Mouse (Mus musculus) thymus, adult 2 months (tissue): ENCODE data around the gene Rmi2. TPM values are rescaled to one million over a fixed set of nuclear protein-coding genes. Genes with fewer than 3 reads are reported as not detected.

Source experiments
- DNase-seq: peaks from one replicate; pipeline ENCODE4 v3.0.0; 2021
- H3K27ac ChIP-seq: fragments of 200-500 bp; 2 replicates; pipeline ENCODE4 v1.5.1; 2012; ENCODE audit warnings: low read length, control low read depth; ENCODE audit not compliant: control insufficient read depth, insufficient read depth
- H3K27me3 ChIP-seq: fragments of 200-500 bp; 2 replicates; pipeline ENCODE4 v1.6.1; 2012; ENCODE audit warnings: mild to moderate bottlenecking, low read length, moderate library complexity, mixed read lengths; ENCODE audit not compliant: control insufficient read depth, insufficient read depth
- H3K36me3 ChIP-seq: fragments of 200-500 bp; 2 replicates; pipeline ENCODE4 v1.6.1; 2012; ENCODE audit warnings: mild to moderate bottlenecking, low read length, moderate library complexity; ENCODE audit not compliant: control insufficient read depth, insufficient read depth
- H3K4me1 ChIP-seq: fragments of 200-500 bp; replicated peaks from 2 replicates; pipeline ENCODE4 v1.6.1; 2012; ENCODE audit warnings: low read length; ENCODE audit not compliant: control insufficient read depth, insufficient read depth
- H3K4me3 ChIP-seq: fragments of 200-500 bp; 2 replicates; pipeline ENCODE4 v1.5.1; 2012; ENCODE audit warnings: mild to moderate bottlenecking, low read length, control low read depth, moderate library complexity; ENCODE audit not compliant: control insufficient read depth, insufficient read depth
- CTCF ChIP-seq: fragments of 200-500 bp; IDR thresholded peaks from 2 replicates; pipeline ENCODE4 v1.5.1; 2012; ENCODE audit warnings: mild to moderate bottlenecking, control low read depth, low read length, moderate library complexity, borderline replicate concordance; ENCODE audit not compliant: control insufficient read depth, poor library complexity, insufficient read depth; ENCODE audit errors: extremely low read depth
- POLR2A ChIP-seq: fragments of 200-500 bp; IDR thresholded peaks from 2 replicates; pipeline ENCODE4 v1.6.1; 2012; ENCODE audit warnings: mild to moderate bottlenecking, low read length, control low read depth, moderate library complexity; ENCODE audit not compliant: control insufficient read depth, poor library complexity, insufficient read depth; ENCODE audit errors: extremely low read depth
- WGBS: fragments of 180-500 bp; shearing (Covaris S2); methylation state at CpG from one replicate; pipeline ENCODE4 v1.1.7; 2018; 5-methylcytosine and 5-hydroxymethylcytosine counted together
- polyA plus RNA-seq: library from polyadenylated mRNA; depleted of rRNA; stranded (reverse); fragments of >200 nt; gene quantifications from 2 replicates; pipeline ENCODE4 v1.2.3, GENCODE M21; 2012

The Rmi2 gene
- polyA plus RNA-seq, 1 experiment, result 23.0 TPM

GRCm38 (mm10) chr16:10923561-10923960 is 88.7 kb downstream of the Rmi2 start:
- H3K27ac ChIP-seq, result no peak overlapping the region
- H3K4me1 ChIP-seq, result no peaks in the 10 kb centered on the region
- no peaks in the 10 kb centered on the region for H3K27me3 ChIP-seq
- H3K36me3 ChIP-seq, result no peaks in the 10 kb centered on the region
- TF ChIP-seq POLR2A, result no peak
- TF ChIP-seq CTCF, result no peak
- WGBS, result 86% methylated on average over 5 of the region's 5 CpGs
- no peak for DNase-seq
- no peak overlapping the region for H3K4me3 ChIP-seq

- Histone ChIP-seq H3K27me3 (no peaks in the 10 kb centered on the region), H3K27ac (no peak overlapping the region), H3K4me3 (no peak overlapping the region), H3K36me3 (no peaks in the 10 kb centered on the region), H3K4me1 (no peaks in the 10 kb centered on the region)
- 89% methylated on average over 7 of the region's 7 CpGs for WGBS
- no peak for DNase-seq
- TF ChIP-seq POLR2A (no peak), CTCF (no peak)
Measured at GRCm38 (mm10) chr16:10925591-10926180, 90.8 kb downstream of the Rmi2 start.

- 83% methylated on average over 1 of the region's 1 CpGs for WGBS
- TF ChIP-seq POLR2A (no peak), CTCF (no peak)
- no peak for DNase-seq
- H3K4me3 ChIP-seq, result no peak overlapping the region
- H3K36me3 ChIP-seq, result no peaks in the 10 kb centered on the region
- no peak overlapping the region for H3K27ac ChIP-seq
- H3K4me1 ChIP-seq, result no peaks in the 10 kb centered on the region
- no peaks in the 10 kb centered on the region for H3K27me3 ChIP-seq
Measured at GRCm38 (mm10) chr16:10927026-10927425, 92.2 kb downstream of the Rmi2 start.

- H3K4me3 ChIP-seq, result no peak overlapping the region
- no peak for DNase-seq
- WGBS, result 94% methylated on average over 3 of the region's 3 CpGs
Measured at GRCm38 (mm10) chr16:10933372-10933771, 98.5 kb downstream of the Rmi2 start.

GRCm38 (mm10) chr16:10934047-10934446 is 99.2 kb downstream of the Rmi2 start:
- H3K4me3 ChIP-seq, result no peak overlapping the region
- H3K27me3 ChIP-seq, result no peaks in the 10 kb centered on the region
- no peak overlapping the region for H3K27ac ChIP-seq
- no peak for DNase-seq
- TF ChIP-seq CTCF, result no peak
- no peak for TF ChIP-seq POLR2A
- WGBS, result 100% methylated on average over 1 of the region's 1 CpGs
- H3K4me1 ChIP-seq, result no peaks in the 10 kb centered on the region
- H3K36me3 ChIP-seq, result no peaks in the 10 kb centered on the region

More at GRCm38 (mm10) chr16:10933372-10933771, 98.5 kb downstream of the Rmi2 start:
- Histone ChIP-seq H3K27ac (no peak overlapping the region), H3K36me3 (no peaks in the 10 kb centered on the region), H3K4me1 (no peaks in the 10 kb centered on the region), H3K27me3 (no peaks in the 10 kb centered on the region)
- TF ChIP-seq CTCF (no peak), POLR2A (no peak)

GRCm38 (mm10) chr16:10936700-10937319 is 102.0 kb downstream of the Rmi2 start:
- H3K4me1 ChIP-seq, result no peaks in the 10 kb centered on the region
- 83% methylated on average over 5 of the region's 5 CpGs for WGBS
- H3K36me3 ChIP-seq, result no peaks in the 10 kb centered on the region
- TF ChIP-seq CTCF (no peak), POLR2A (no peak)
- no peak overlapping the region for H3K4me3 ChIP-seq
- H3K27ac ChIP-seq, result no peak overlapping the region
- H3K27me3 ChIP-seq, result no peaks in the 10 kb centered on the region
- no peak for DNase-seq
